Mouse (Mus musculus) liver, embryonic 13.5 days (tissue): ENCODE results near the gene Dpm1. TPM values are rescaled to one million over a fixed set of nuclear protein-coding genes. Genes with fewer than 3 reads are reported as not detected.
A peak's percentile ranks its signal among the peaks of the same experiment; 100 is the strongest.

ENCODE experiments used
- ATAC-seq: fragments of 200-750 bp; cut with Nextera tagmentation; 2 replicates; pipeline ENCODE4 v1.8.0; 2017; ENCODE audit warnings: low read depth, mild to moderate bottlenecking, moderate number of reproducible peaks, moderate library complexity
- DNase-seq: peaks from one replicate; pipeline ENCODE4 v3.0.0; 2022
- H3K27ac ChIP-seq: fragments of 300-500 bp; sonication (generic); 2 replicates; pipeline ENCODE4 v1.5.1; 2015; ENCODE audit warnings: moderate library complexity, mild to moderate bottlenecking, inconsistent platforms
- H3K27me3 ChIP-seq: fragments of 300-500 bp; sonication (generic); 2 replicates; pipeline ENCODE4 v1.6.1; 2015; ENCODE audit warnings: mild to moderate bottlenecking, inconsistent platforms
- H3K36me3 ChIP-seq: fragments of 300-500 bp; sonication (generic); 2 replicates; pipeline ENCODE4 v1.6.1; 2015; ENCODE audit warnings: mild to moderate bottlenecking, inconsistent platforms
- H3K4me1 ChIP-seq: fragments of 300-500 bp; sonication (generic); replicated peaks from 2 replicates; pipeline ENCODE4 v1.6.1; 2015; ENCODE audit warnings: inconsistent platforms
- H3K4me2 ChIP-seq: fragments of 300-500 bp; sonication (generic); 2 replicates; pipeline ENCODE4 v1.6.1; 2015; ENCODE audit warnings: inconsistent platforms, mild to moderate bottlenecking, moderate library complexity
- H3K4me3 ChIP-seq: fragments of 300-500 bp; sonication (generic); replicated peaks from 2 replicates; pipeline ENCODE4 v1.5.1; 2015; ENCODE audit warnings: mild to moderate bottlenecking, inconsistent platforms
- H3K9ac ChIP-seq: fragments of 300-500 bp; sonication (generic); 2 replicates; pipeline ENCODE4 v1.6.1; 2015; ENCODE audit warnings: mild to moderate bottlenecking, inconsistent platforms
- H3K9me3 ChIP-seq: fragments of 300-500 bp; sonication (generic); replicated peaks from 2 replicates; pipeline ENCODE4 v1.6.1; 2016; ENCODE audit warnings: inconsistent platforms
- WGBS: fragments of 180-500 bp; shearing (Covaris S2); methylation state at CpG from one replicate; pipeline ENCODE4 v1.1.7; 2015; ENCODE audit not compliant: insufficient replicate concordance; 5-methylcytosine and 5-hydroxymethylcytosine counted together
- polyA plus RNA-seq: library from polyadenylated mRNA; unstranded; fragments of >200 nt; fragmentation: Nextera tagmentation; extraction: Ambion mirVana; gene quantifications from 2 replicates; pipeline ENCODE4 v1.2.1, GENCODE M21; 2015

Gene Dpm1
- polyA plus RNA-seq, 1 experiment from 2014 or later: 101 TPM

DNA sequence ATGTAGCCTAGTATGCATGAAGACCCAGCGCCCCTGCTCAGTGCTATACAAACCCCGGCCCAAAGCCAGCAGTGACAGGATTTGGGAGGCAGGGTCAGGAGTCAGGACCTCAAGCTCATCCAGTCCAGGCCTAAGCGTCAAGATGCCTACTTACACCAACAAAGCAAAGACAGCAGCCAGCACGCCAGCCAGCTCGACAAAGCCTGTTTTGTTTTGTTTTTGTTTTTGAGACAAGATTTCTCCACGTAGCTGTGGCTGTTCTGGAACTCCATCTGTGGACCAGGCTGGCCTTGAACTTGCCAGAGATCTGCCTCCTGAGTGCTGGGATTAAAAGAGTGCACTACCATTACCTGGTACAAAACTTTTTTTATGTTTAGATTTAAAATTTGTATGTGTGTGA, 7.1 kb downstream of the Dpm1 start:
- peaks cover 81% of the 10 kb centered on the region for H3K36me3 ChIP-seq
- H3K9me3 ChIP-seq: no peaks in the 10 kb centered on the region
- no peak for DNase-seq
- H3K4me1 ChIP-seq: peaks cover 8% of the 10 kb centered on the region
- 91% methylated on average over 6 of the region's 6 CpGs for WGBS
- no peak overlapping the region for H3K27ac ChIP-seq
- ATAC-seq: no peak
- H3K4me2 ChIP-seq: no peak overlapping the region
- no peaks in the 10 kb centered on the region for H3K27me3 ChIP-seq
- no peak overlapping the region for H3K4me3 ChIP-seq
- no peak overlapping the region for H3K9ac ChIP-seq

DNA sequence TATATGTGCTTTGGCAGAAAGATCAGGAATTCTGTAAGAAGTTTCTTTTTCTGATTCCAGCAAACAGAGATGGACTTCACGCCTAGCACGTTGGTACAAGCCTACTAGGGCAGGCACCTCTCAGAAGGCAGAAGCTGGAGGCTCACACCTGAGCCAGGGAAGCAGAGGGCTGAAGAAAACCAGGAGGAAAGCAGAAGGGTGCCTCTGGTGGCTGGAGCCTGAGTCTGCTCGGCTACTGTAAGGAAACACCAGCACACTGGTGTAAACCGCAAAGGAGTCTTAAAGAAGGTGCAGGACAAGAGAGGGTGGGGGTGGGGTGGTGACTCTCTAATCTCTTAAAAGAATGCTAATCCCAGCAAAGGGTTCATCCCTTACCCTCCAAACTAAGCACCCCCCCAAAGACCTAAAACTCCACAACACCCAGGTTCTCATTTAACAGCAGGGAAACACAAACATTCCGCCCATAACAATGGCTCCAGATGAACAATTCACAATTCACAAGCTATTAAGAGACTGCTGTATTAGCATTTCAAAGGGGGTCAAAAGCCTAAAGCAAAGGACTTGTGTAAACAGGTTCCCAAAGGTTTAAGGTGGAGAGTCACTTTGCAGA, 16.5 kb downstream of the Dpm1 start:
- no peak overlapping the region for H3K9ac ChIP-seq
- ATAC-seq (no peak), DNase-seq (no peak)
- no peaks in the 10 kb centered on the region; the same call in 1 of the 2 replicates for H3K4me1 ChIP-seq
- H3K9me3 ChIP-seq: no peaks in the 10 kb centered on the region
- H3K4me2 ChIP-seq: no peak overlapping the region
- 65% methylated on average over 5 of the region's 5 CpGs for WGBS
- peaks cover 93% of the 10 kb centered on the region for H3K36me3 ChIP-seq
- no peak overlapping the region for H3K27ac ChIP-seq
- no peak overlapping the region for H3K4me3 ChIP-seq
- no peaks in the 10 kb centered on the region for H3K27me3 ChIP-seq

DNA sequence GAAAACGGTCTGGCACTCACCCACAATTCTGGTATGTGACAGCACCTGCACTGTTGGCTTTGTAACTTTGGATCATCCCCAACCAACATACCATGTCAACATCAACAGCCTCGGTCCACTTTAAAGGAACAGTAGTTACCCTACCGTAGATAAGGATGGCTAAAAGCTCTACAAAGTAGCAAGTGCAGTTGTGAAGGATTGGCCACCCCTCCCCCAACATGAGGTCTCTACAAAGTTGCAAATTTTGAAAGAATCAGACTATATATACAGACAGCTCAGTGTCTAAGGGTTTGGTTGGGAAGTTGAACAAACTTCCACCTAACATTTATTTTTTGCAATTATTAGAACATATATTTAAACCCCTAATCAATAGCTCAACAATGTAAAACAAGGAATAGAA, 22.5 kb downstream of the Dpm1 start:
- ATAC-seq: no peak
- peaks cover 60% of the 10 kb centered on the region for H3K36me3 ChIP-seq
- peak overlapping the region; percentile 98; the same call in 1 of the 2 replicates for H3K4me3 ChIP-seq

DNA sequence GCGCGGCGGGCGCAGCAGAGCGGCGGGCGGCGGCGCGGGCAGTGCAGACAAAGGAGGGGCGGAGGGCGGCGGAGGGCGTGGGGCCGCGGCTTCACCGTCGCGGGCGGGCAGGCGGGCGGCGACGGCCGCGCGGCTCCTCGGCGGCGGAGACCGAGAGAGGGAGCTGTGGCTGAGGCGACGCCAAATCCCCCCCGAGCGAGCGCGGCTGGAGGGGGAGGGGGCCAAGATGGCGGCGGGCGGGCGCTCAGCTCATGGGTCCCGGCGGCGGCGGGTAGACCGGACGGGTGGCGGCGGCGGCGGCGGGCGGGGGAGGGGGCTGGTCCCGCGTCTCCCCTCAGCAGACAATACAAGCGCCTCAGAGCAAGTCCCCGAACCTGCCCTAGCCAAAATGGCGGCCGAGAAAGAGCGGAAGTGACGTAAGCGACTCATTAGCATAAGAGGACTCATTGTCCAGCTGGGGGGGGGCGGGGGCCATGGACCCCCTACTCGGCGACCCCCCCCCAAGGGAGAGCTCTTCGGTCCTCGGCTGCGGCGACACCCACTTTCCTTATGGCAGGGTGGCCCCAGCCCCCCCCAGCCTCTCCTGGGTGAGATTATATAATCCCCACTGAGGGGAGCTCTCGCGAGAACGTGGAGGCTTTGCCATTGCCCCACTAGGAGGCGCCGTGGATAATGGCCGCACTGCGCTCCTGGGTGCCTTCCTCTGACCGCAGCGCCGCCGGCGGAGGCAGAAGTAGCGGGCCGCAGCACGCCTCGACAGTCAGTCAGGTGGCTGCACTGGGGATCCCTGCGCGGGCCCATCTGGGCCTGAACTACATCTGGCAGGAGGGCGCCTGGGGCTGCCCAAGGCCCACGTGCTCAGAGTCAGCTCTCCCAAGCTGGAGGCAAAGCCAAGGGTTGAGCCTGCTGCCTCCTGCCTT, 23.4 kb downstream of the Dpm1 start, which contains the start of gene Adnp:
Adnp (minus strand) TSS at position 388 of the 920 bp plus-strand sequence.
- WGBS: 1% methylated on average over 50 of the region's 89 CpGs
- no peaks in the 10 kb centered on the region for H3K9me3 ChIP-seq
- H3K27ac ChIP-seq: peak within 1 kb of the TSS; percentile 95
- ATAC-seq (peak; percentile 86), DNase-seq (peak; percentile 92)
- peak within 1 kb of the TSS; percentile 98 for H3K4me3 ChIP-seq
- H3K27me3 ChIP-seq: no peaks in the 10 kb centered on the region
- H3K4me2 ChIP-seq: peak within 1 kb of the TSS; percentile 91
- H3K4me1 ChIP-seq: peaks cover 49% of the 10 kb centered on the region
- peaks cover 58% of the 10 kb centered on the region for H3K36me3 ChIP-seq
- H3K9ac ChIP-seq: peak within 1 kb of the TSS; percentile 99

More for the DNA sequence above, 22.5 kb downstream of the Dpm1 start:
- peak overlapping the region; percentile 91 for H3K4me2 ChIP-seq
- peak overlapping the region; percentile 95 for H3K27ac ChIP-seq
- no peak for DNase-seq
- H3K27me3 ChIP-seq: no peaks in the 10 kb centered on the region
- H3K4me1 ChIP-seq: peaks cover 42% of the 10 kb centered on the region
- no peaks in the 10 kb centered on the region for H3K9me3 ChIP-seq
- WGBS: 84% methylated on average over 3 of the region's 3 CpGs
- H3K9ac ChIP-seq: peak overlapping the region; percentile 99; the same call in 1 of the 2 replicates

DNA sequence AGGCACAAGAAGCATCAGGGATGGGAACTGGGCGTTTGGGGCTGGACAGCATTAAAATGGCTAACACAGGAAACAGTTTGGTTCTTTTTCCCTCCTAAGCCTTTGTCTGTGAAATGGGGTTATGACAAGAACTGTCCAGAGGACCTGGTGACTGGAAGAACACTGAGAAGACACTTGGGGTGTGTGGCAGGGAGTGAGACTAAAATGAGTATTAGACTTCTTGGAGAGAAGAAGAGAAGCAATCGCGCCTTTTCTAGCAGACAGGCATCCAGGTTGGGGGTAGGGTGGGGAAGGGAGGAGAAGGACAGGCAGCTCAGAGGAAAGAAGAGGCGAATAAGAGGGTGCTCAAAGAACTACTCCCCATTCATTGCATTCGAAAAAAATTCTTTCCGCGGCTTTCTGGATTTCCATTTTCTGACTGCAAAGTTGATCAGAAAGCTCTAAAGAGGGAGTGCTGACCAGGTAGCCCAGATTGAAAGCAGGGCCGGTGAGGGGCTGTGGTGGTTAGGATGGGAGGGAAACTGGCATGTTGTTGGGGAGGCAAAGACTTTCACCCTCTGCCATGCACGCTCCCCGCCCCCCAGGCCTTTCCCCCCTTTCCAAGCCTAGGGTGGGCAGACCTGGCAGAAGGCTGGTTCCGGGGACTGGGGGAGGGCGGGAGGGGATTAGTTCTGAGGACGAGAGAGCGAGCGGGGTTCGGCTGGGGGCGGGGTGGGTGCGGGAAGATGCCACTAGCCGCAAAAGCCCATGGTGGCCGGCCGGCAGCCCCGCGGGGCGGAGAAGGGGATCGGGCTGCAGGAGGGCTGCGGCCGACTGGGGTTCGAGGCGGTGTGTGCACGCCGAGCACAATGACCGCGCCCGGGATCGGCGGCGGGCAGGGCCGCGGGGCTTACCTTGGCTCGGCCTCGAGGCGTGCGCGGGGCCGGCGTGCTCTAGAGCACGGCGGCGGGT, 24.4 kb downstream of the Dpm1 start:
- Histone ChIP-seq H3K4me2 (peak overlapping the region; percentile 91), H3K4me1 (peaks cover 56% of the 10 kb centered on the region), H3K9me3 (no peaks in the 10 kb centered on the region), H3K27me3 (no peaks in the 10 kb centered on the region), H3K9ac (peak overlapping the region; percentile 99), H3K4me3 (peak overlapping the region; percentile 98), H3K27ac (peak overlapping the region; percentile 95), H3K36me3 (peaks cover 54% of the 10 kb centered on the region)
- ATAC-seq (peak; percentile 16; the same call in 1 of the 2 replicates), DNase-seq (peak; percentile 18)
- under 1% methylated on average over 45 of the region's 49 CpGs for WGBS

DNA sequence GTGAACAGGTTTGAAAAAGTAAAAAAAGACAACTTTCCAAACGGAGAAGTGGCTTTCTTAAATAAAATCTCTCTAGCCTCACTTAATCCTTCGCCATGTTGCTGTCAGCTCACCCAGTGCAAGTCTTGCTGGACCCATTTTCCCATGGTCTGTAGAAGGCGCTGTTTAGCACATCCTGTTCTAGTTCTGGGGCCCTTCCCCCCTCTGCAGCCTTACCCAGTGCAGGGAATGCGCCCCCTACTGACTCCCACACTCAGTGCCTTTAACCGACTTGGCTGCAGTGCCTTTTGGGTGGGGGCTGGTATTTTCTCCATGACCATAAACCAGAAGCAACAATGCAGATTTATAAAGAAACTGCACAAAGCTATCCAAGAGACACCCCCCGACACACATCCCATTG, 25.1 kb downstream of the Dpm1 start:
- peaks cover 63% of the 10 kb centered on the region for H3K4me1 ChIP-seq
- peak overlapping the region; percentile 91 for H3K4me2 ChIP-seq
- 5% methylated on average over 6 of the region's 6 CpGs for WGBS
- H3K9me3 ChIP-seq: no peaks in the 10 kb centered on the region
- H3K9ac ChIP-seq: peak overlapping the region; percentile 99
- H3K4me3 ChIP-seq: peak overlapping the region; percentile 98
- ATAC-seq: peak; percentile 67
- peaks cover 54% of the 10 kb centered on the region for H3K36me3 ChIP-seq
- H3K27ac ChIP-seq: peak overlapping the region; percentile 95
- peak; percentile 82 for DNase-seq
- no peaks in the 10 kb centered on the region for H3K27me3 ChIP-seq

DNA sequence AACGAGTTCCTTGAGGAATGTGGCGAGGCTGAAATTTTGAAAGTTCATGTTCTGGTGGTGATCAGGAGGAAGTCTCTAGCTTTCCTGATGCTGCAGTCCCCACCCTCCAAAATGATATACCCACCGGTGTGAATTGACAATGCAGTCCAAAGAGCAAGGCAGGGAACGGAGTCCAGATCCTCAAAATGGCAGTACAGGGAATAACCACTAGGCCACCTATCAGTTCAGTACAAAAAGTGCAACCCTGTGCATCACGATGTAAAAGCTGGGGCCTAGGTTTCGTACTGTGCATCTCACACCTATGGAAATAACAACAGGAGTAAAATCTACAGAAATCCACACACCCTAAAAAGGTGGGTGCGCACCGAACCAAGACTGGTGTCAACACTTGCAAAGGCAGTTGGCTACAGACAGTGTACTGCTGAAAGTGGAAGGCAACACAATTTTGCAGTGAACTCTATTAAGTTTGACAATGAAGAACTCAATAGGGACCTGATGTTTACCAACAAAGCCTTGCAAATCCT, 25.9 kb downstream of the Dpm1 start:
- ATAC-seq: no peak
- Histone ChIP-seq H3K36me3 (peaks cover 55% of the 10 kb centered on the region), H3K9ac (peak overlapping the region; percentile 99)

DNA sequence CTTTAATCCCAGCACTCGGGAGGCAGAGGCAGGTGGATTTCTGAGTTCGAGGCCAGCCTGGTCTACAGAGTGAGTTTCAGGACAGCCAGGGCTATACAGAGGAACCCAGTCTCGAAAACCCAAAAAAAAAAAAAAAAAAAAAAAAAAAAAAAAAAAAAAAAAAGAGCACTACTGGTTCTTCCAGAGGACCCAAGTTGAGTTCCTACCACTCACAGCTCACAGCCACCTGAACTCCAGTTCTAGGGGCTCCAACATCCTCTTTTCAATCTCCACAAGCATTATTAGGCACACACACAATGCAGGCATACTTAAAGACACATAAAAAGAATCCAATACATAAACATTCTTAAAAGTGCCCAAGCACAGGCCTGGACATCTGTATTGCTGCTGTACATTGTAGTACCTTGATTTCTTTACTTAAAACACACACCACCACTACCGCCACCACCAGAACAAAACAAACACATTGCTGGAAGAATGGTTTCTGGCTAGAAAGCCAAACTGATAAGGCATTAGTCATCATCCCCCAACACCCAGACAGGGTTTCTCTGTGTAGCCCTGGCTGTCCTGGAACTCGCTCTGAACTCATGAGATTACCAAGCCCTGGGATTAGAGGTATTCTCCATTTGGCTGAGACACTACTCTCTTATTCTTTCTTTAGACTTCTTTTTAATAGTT, 30.2 kb downstream of the Dpm1 start:
- DNase-seq: no peak
- Histone ChIP-seq H3K27me3 (no peaks in the 10 kb centered on the region), H3K4me1 (peaks cover 83% of the 10 kb centered on the region), H3K4me3 (no peak overlapping the region), H3K4me2 (no peak overlapping the region), H3K9me3 (no peaks in the 10 kb centered on the region), H3K27ac (no peak overlapping the region), H3K9ac (no peak overlapping the region), H3K36me3 (peaks cover 68% of the 10 kb centered on the region)
- WGBS: 61% methylated on average over 4 of the region's 5 CpGs
- ATAC-seq: no peak

More for the DNA sequence above, 25.9 kb downstream of the Dpm1 start:
- Histone ChIP-seq H3K9me3 (no peaks in the 10 kb centered on the region), H3K4me1 (peaks cover 68% of the 10 kb centered on the region), H3K4me3 (peak overlapping the region; percentile 98), H3K4me2 (peak overlapping the region; percentile 91), H3K27me3 (no peaks in the 10 kb centered on the region), H3K27ac (no peak overlapping the region)
- no peak for DNase-seq
- 82% methylated on average over 8 of the region's 8 CpGs for WGBS

DNA sequence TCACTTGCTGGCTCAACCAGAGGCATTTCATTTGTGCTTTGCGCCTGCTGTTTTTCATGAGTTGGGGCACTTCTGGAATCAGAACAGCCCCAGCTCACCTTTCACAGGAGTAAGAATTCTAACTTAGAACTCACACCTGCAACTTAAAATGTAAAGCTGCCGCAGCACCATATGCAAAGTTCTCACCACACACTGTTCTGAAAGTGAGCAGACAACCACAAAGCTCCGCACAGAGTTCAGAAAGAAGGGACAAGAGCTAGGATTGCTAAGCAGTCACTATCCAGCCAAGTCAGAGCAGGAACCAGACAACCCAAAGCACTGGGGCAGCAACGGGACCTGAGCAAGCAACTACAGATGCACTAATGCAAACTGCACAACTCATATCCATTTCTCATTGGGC, 30.9 kb downstream of the Dpm1 start:
- peaks cover 72% of the 10 kb centered on the region for H3K36me3 ChIP-seq
- no peak overlapping the region for H3K4me2 ChIP-seq
- H3K27ac ChIP-seq: no peak overlapping the region
- no peaks in the 10 kb centered on the region for H3K27me3 ChIP-seq
- no peak overlapping the region for H3K9ac ChIP-seq
- 83% methylated on average over 4 of the region's 4 CpGs for WGBS
- no peak for DNase-seq
- H3K9me3 ChIP-seq: no peaks in the 10 kb centered on the region
- H3K4me3 ChIP-seq: no peak overlapping the region
- H3K4me1 ChIP-seq: peaks cover 83% of the 10 kb centered on the region
- ATAC-seq: no peak

DNA sequence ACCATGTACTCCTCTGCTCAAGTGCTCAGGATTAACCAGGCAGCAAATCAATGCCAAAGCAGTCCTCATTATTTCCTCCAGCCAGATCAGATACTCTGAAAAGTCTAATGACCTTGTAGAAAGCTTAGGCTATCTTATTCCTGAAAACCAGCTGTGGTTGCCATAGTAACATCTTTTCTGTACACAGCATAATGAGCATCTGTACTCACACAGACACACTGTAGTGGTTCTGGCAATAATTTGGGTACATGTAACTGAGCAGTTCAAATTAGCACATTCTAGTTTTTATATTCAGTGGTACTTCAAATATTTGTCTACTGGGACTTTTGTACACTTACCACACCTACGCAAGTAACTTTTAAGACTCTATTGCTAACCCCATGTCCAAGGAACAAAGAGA, 32.0 kb downstream of the Dpm1 start:
- DNase-seq (no peak), ATAC-seq (no peak)
- WGBS: 95% methylated on average over 1 of the region's 1 CpGs
- no peaks in the 10 kb centered on the region for H3K9me3 ChIP-seq
- peaks cover 84% of the 10 kb centered on the region for H3K4me1 ChIP-seq
- H3K27ac ChIP-seq: no peak overlapping the region
- H3K36me3 ChIP-seq: peaks cover 65% of the 10 kb centered on the region
- H3K27me3 ChIP-seq: no peaks in the 10 kb centered on the region
- H3K9ac ChIP-seq: no peak overlapping the region
- no peak overlapping the region for H3K4me3 ChIP-seq
- H3K4me2 ChIP-seq: no peak overlapping the region
